In the genomic region with DNA sequence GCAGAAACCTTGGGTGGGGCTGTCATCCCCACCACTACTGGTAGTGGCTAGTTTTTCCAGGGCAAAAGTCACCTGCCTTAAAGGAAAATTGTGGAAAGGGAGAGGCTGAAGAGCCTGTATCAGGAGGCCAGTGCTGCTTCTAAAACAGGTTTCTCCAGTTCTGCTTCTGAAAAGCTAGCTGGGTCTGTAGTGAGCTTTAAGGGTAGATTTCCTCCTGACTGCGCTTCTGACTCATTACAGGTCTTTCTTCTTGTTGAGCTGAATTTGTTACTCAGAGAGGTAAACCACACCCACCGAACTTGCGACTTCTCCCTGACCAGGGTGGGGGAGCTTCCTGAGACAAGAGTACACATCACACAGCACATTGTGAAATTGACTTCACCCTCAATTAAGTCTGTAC, we compare ENCODE assay signal across 10 mouse cellular contexts. TPM values are rescaled to one million over a fixed set of nuclear protein-coding genes. Genes with fewer than 3 reads are reported as not detected.
DNase-seq lines count a peak whose midpoint lies in the region; ATAC-seq and TF ChIP-seq lines count a peak whose summit lies in the region.
"Had no signal": no experiment of that assay in that cellular context is flagged by ENCODE, and none has a peak within 500 bp of the region (broad histone marks: within the 10 kb centered on the region; RNA-seq: fewer than 3 reads in every experiment).

No protein-coding gene starts in this region.

- no peak overlapping the region for H3K4me3 ChIP-seq in CH12.LX (replicated peaks in 1 of 3; ENCODE audit: low read depth in 2 of 3, low read length in 2 of 3, poor library complexity in 1 of 3)
- H3K4me3 ChIP-seq in liver, embryonic 12.5 days, result no peak overlapping the region

- H3K36me3 ChIP-seq in CH12.LX (replicated peaks in 1 of 2; ENCODE audit: control insufficient read depth in 1 of 2, insufficient read depth in 1 of 2, low read length in 1 of 2), result no peaks in the 10 kb centered on the region
- no peaks in the 10 kb centered on the region for H3K36me3 ChIP-seq in liver, embryonic 12.5 days

- H3K4me2 ChIP-seq in CH12.LX (ENCODE audit: insufficient read depth, low read depth, poor library complexity, severe bottlenecking), result no peak overlapping the region
- no peak overlapping the region for H3K4me2 ChIP-seq in liver, embryonic 12.5 days

- peak; percentile 54 for ATAC-seq in erythroid progenitor cell, adult 5-6 weeks (replicated peaks; ENCODE audit: low FRiP score, poor library complexity, severe bottlenecking)
- peak; percentile 61 for ATAC-seq in megakaryocyte-erythroid progenitor cell, adult 5-6 weeks (replicated peaks; ENCODE audit: low FRiP score, low TSS enrichment, poor library complexity, severe bottlenecking)
- no peak; the same call in 1 of the 2 replicates for ATAC-seq in liver, embryonic 12.5 days
- ATAC-seq: forebrain, embryonic 16.5 days had no signal

- dilution Hi-C loops in CH12.LX (cut with MboI; ENCODE audit: extremely low pct_ligation_motif_present, extremely low pct_unique_long_range_greater_than_20kb, low sequenced_read_pairs), result no loop called here

- DNase-seq in 3T3-L1 (ENCODE audit: low read depth, low spot score) (peak; percentile 34), CH12.LX (ENCODE audit: extremely low read depth) (peak; percentile 51)
- no peak for DNase-seq in ovary, adult 18-20 months (ENCODE audit: low spot score)
- DNase-seq in cerebellum, adult 18-20 months, result no peak
- DNase-seq in left cerebral cortex, postnatal 14 days (ENCODE audit: low spot score in 2 of 2), result no peak

- no peaks in the 10 kb centered on the region for H3K9me3 ChIP-seq in CH12.LX (replicated peaks; ENCODE audit: low read length)
- no peaks in the 10 kb centered on the region for H3K9me3 ChIP-seq in liver, embryonic 12.5 days (replicated peaks)

- no peak for TF ChIP-seq CTCF in CH12.LX (conservative IDR thresholded peaks at IDR 0.05 in 1 of 2, IDR thresholded peaks at IDR 0.05 in 1 of 2; ENCODE audit: low read depth in 2 of 2, low read length in 2 of 2)

- no peak for TF ChIP-seq RAD21 in CH12.LX (IDR thresholded peaks at IDR 0.05; ENCODE audit: low read depth, low read length)

- H3K4me1 ChIP-seq in CH12.LX (ENCODE audit: control insufficient read depth in 1 of 2, insufficient read depth in 2 of 2), result peaks cover 2 to 14% of the 10 kb centered on the region in 2 experiments; a peak in 3 of 4 replicates
- peaks cover 14% of the 10 kb centered on the region for H3K4me1 ChIP-seq in liver, embryonic 12.5 days

- no peak overlapping the region for H3K27ac ChIP-seq in CH12.LX (ENCODE audit: insufficient read depth, low read depth)
- H3K27ac ChIP-seq in liver, embryonic 12.5 days, result no peak overlapping the region
- H3K27ac ChIP-seq: macrophage had no signal

- in situ Hi-C loops in CH12.LX (cut with MboI; ENCODE audit: low pct_ligation_motif_present, low pct_unique_long_range_greater_than_20kb, low sequenced_read_pairs), result no loop called here

- no peak overlapping the region for H3K9ac ChIP-seq in CH12.LX (ENCODE audit: insufficient read depth, low read depth)
- H3K9ac ChIP-seq in liver, embryonic 12.5 days, result no peak overlapping the region

- H3K27me3 ChIP-seq in CH12.LX (replicated peaks), result no peaks in the 10 kb centered on the region
- no peaks in the 10 kb centered on the region for H3K27me3 ChIP-seq in liver, embryonic 12.5 days (replicated peaks)

- peak; percentile 27; the same call in 1 of the 2 replicates for TF ChIP-seq EP300 in CH12.LX (IDR thresholded peaks at IDR 0.05; ENCODE audit: low read length)

- intact Hi-C loops in left cerebral cortex, postnatal 14 days (cut with DNase I), result no loop called here

- 25% methylated on average over 3 of the region's 3 CpGs for WGBS in liver, embryonic 12.5 days (ENCODE audit: insufficient replicate concordance)

- TF ChIP-seq POLR2A in CH12.LX (IDR thresholded peaks at IDR 0.05; ENCODE audit: low read depth, low read length), result no peak

- H3K79me2 ChIP-seq in CH12.LX (replicated peaks; ENCODE audit: control insufficient read depth, extremely low read depth, insufficient read depth, poor library complexity, severe bottlenecking), result no peaks in the 10 kb centered on the region

TF ChIP-seq in CH12.LX, 34 proteins besides CTCF, POLR2A, EP300 and RAD21:
- TF ChIP-seq IRF4 (IDR thresholded peaks at IDR 0.05; ENCODE audit: low read depth, low read length) (peak; percentile 40), JUND (conservative IDR thresholded peaks at IDR 0.05; ENCODE audit: low read depth, low read length) (0 out of 2 replicates have a peak, but pooled peaks have one; percentile 29), HCFC1 (IDR thresholded peaks at IDR 0.05; ENCODE audit: low read depth, low read length) (no peak), SMC3 (IDR thresholded peaks at IDR 0.05; ENCODE audit: low read depth, low read length) (no peak), SIN3A (IDR thresholded peaks at IDR 0.05; ENCODE audit: low read length) (no peak)
TF ChIP-seq in CH12.LX: peak in this region for 2.

RNA-seq across cellular contexts. Expression of a gene that starts 33.1 kb away (rescaled TPM):
- 19.1 and 24.5 TPM in 2 replicates for total RNA-seq in CH12.LX (2012; rRNA removed)
- 40.1 and 48.4 TPM in 2 replicates for total RNA-seq in CH12.LX (2014; rRNA removed)
- 42.4 and 45.9 TPM in 2 replicates for polyA plus RNA-seq in CH12.LX (2012; ENCODE audit: insufficient read length, low read depth)
- 88.4 and 100 TPM in 2 replicates for total RNA-seq in erythroid progenitor cell, adult 5-6 weeks (2015; ENCODE audit: low replicate concordance)
- 72.0 and 103 TPM in 2 replicates for total RNA-seq in erythroid progenitor cell, adult 5-6 weeks (2017; ENCODE audit: low replicate concordance)
- total RNA-seq in megakaryocyte-erythroid progenitor cell, adult 5-6 weeks (2014; fragmentation: Nextera tagmentation), result 90.4 and 98.9 TPM in 2 replicates
- total RNA-seq in megakaryocyte-erythroid progenitor cell, adult 5-6 weeks (2017), result 111 and 131 TPM in 2 replicates
- total RNA-seq in left cerebral cortex, postnatal 14 days (2021), result 100 to 1,000 TPM; 152 to 156 TPM
- polyA plus RNA-seq in liver, embryonic 12.5 days (2016; fragmentation: Nextera tagmentation; extraction: Ambion mirVana), result 27.8 and 28.5 TPM in 2 replicates

Comparison
In these comparisons a context has a peak if more than half of its experiments do, and no peak if none do; other contexts are left out.
1. DNase-seq: peak in 3T3-L1 (single experiment) and CH12.LX (single experiment); none in ovary, adult 18-20 months (single experiment), cerebellum, adult 18-20 months (0 of 2) and left cerebral cortex, postnatal 14 days (0 of 2).